Mouse (Mus musculus) cortical plate, adult 2 months (tissue): ENCODE measurements around the gene Asic3. TPM values are rescaled to one million over a fixed set of nuclear protein-coding genes. Genes with fewer than 3 reads are reported as not detected.

Source experiments
- H3K27ac ChIP-seq: fragments of 200-500 bp; 2 replicates; pipeline ENCODE4 v1.5.1; 2012; ENCODE audit warnings: low read length, control low read depth, inconsistent platforms; ENCODE audit not compliant: insufficient read depth
- H3K4me1 ChIP-seq: fragments of 200-500 bp; 2 replicates; pipeline ENCODE4 v1.6.1; 2011; ENCODE audit warnings: low read length; ENCODE audit not compliant: control insufficient read depth, insufficient read depth
- H3K4me3 ChIP-seq: fragments of 200-500 bp; 2 replicates; pipeline ENCODE4 v1.5.1; 2011; ENCODE audit warnings: mild to moderate bottlenecking, low read length, control low read depth; ENCODE audit not compliant: insufficient read depth
- CTCF ChIP-seq: fragments of 200-500 bp; IDR thresholded peaks from 2 replicates; pipeline ENCODE4 v1.5.1; 2011; ENCODE audit warnings: mild to moderate bottlenecking, control low read depth, low read length; ENCODE audit not compliant: insufficient read depth; ENCODE audit errors: extremely low read depth
- POLR2A ChIP-seq: fragments of 200-500 bp; IDR thresholded peaks from 2 replicates; pipeline ENCODE4 v1.6.1; 2011; ENCODE audit warnings: mild to moderate bottlenecking, low read length, control low read depth; ENCODE audit not compliant: insufficient read depth; ENCODE audit errors: extremely low read depth
- polyA plus RNA-seq: library from polyadenylated mRNA; depleted of rRNA; stranded (reverse); fragments of >200 nt; gene quantifications from 2 replicates; pipeline ENCODE4 v1.2.3, GENCODE M21; 2012

The Asic3 gene
- polyA plus RNA-seq, 1 experiment = 0.44 TPM

DNA sequence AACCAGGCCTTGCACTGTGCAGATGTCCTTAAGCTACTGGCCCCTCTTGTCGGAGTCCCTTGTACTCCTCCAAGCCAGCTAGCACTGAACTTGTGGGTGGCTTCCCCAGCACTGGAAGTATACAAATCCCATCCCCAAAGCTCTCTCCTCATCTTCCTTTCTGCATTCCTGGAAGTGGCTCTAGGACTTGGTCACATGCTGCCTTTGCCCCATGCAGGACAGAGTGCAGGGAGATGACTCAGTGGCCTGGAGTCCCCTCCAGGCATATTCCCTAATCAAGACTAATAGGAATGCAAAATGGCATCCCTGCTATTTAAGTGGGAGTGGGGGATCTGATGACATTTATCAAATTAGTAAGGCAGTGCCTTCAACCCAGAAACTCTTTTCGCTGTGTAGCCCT lies 1.1 kb upstream of the Asic3 start:
- no peak for TF ChIP-seq POLR2A
- TF ChIP-seq CTCF = no peak
- peaks cover 1% of the 10 kb centered on the region; the same call in 1 of the 2 replicates for H3K4me1 ChIP-seq
- no peak overlapping the region for H3K4me3 ChIP-seq
- no peak overlapping the region for H3K27ac ChIP-seq

DNA sequence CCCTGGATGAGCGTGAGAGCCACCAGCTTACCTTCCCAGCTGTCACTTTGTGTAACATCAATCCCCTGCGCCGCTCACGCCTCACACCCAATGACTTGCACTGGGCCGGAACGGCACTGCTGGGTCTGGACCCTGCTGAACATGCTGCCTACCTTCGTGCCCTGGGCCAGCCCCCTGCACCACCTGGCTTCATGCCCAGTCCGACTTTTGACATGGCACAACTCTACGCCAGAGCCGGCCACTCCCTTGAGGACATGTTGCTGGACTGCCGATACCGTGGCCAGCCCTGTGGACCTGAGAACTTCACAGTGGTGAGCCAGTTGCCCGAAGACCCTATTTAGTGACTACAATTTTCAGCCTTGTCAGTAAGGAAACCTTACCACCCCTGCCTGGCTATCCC lies 746 bp downstream of the Asic3 start:
- Histone ChIP-seq H3K4me3 (no peak overlapping the region), H3K4me1 (peaks cover 1% of the 10 kb centered on the region; the same call in 1 of the 2 replicates), H3K27ac (no peak overlapping the region)
- no peak for TF ChIP-seq CTCF
- TF ChIP-seq POLR2A = no peak

DNA sequence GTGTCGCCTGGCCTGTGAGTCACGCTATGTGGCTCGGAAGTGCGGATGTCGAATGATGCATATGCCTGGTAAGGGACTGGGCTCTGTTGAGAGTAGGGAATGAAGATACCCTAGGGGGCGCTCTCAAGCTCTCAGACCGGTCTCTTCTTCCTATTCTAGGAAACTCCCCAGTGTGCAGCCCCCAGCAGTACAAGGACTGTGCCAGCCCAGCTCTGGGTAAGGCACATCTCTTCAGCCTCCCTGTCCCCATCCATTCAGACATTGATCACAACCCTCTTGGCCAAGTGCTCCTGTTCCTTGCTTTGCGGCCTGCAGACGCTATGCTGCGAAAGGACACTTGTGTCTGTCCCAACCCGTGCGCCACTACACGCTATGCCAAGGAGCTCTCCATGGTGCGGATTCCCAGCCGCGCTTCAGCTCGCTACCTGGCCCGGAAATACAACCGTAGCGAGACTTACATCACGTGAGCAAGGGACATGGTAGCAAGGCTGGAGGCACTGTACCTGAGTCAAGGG lies 3.1 kb downstream of the Asic3 start:
- TF ChIP-seq CTCF (peak; percentile 62), POLR2A (peak; percentile 48)
- Histone ChIP-seq H3K4me3 (no peak overlapping the region), H3K27ac (no peak overlapping the region), H3K4me1 (peaks cover 1% of the 10 kb centered on the region; the same call in 1 of the 2 replicates)

DNA sequence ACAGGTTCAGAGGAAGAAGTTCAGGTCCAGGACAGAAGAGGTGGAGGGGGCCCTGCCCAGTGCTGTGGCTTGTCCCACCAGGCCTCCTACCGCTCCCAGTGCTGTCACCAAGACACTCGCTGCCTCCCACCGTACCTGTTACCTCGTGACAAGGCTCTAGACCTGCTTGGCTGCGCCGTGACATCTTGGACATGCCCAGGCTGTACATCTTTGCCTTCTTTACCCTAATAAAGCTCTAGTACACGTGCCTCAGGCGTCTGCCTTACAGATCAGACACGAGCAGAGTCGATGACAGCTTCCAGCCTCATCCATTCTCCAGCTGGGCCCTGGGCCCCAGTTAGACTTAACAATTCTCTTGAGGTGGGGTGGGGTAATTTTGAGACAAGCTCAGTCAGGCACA lies 4.4 kb downstream of the Asic3 start:
- H3K27ac ChIP-seq = no peak overlapping the region
- peaks cover 1% of the 10 kb centered on the region; the same call in 1 of the 2 replicates for H3K4me1 ChIP-seq
- no peak overlapping the region for H3K4me3 ChIP-seq
- TF ChIP-seq POLR2A (no peak), CTCF (no peak)

DNA sequence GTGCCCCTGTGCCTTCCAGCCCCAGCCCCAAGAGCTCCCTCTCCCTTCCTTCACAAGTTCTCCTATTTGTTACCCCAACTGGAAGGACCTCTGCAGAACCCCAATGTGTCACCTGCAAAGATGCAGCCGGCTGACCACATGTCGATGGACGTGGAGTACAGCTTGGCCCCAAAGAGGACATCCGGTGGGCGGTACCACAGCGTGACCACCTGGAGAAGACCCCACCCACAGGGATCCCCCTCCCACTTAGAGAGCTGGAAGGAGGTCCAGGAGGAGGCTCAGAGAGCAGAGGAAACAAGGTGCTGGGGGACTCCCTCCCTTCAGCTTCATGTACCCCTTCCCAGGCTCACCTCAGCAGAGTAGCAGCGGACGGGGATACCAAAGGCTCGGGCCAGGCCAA lies 7.2 kb downstream of the Asic3 start:
- TF ChIP-seq CTCF (no peak), POLR2A (no peak)
- Histone ChIP-seq H3K27ac (no peak overlapping the region), H3K4me3 (no peak overlapping the region), H3K4me1 (peaks cover 1% of the 10 kb centered on the region; the same call in 1 of the 2 replicates)

DNA sequence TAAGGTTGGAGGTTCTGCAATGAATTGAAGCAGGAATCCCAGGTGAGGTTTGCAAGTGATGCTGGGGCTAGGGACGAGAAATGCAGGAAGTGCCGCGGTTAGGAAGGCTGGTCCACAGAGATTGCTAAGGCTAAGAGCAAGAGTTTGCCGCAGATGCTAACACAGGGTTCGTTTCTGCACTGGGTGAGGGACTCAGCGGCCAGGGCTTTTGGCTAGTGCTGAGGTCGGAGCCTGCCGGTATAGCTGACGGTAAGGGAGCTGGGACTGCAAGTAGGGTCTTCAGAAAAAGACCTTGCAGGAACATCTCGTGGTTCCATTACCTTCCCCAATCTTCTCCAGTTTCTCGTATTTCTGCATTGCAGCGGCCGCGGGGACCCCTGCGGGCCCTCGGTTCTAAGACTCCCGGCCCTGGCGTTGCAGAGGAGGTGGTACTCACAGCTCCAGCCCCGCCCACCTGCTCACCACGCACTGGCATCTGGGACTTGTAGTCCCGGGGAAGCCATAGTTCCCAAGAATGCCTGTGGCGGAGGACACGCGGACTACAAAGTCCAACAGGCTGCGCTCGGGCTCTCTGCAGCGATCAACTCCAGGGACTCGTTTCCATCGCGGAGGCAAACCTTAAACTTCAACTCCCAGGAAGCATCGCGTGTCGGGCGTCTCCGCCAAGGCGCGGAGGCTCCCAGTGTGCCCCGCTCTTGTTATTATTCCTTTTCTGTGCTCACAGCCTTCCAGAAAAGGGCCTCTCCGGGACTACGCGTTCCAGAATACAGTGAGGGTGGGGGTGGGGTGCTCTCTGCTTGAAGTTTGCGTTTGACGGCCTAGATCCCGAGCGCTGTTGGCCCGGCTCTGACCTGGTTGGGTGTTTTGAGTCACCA lies 10.2 kb downstream of the Asic3 start, which contains the start of the genes Cdk5 and Slc4a2:
Gene Cdk5 (minus strand): TSS at position 402 of the 875 bp plus-strand sequence.
Gene Slc4a2 (plus strand): TSS at position 709 of the 875 bp plus-strand sequence.
- Histone ChIP-seq H3K27ac (peak within 1 kb of the TSS; percentile 93), H3K4me1 (0 out of 2 replicates have a peak, but pooled peaks cover 1% of the 10 kb centered on the region), H3K4me3 (peak within 1 kb of the TSS; percentile 83)
- TF ChIP-seq CTCF = no peak
- TF ChIP-seq POLR2A = peak; percentile 71

DNA sequence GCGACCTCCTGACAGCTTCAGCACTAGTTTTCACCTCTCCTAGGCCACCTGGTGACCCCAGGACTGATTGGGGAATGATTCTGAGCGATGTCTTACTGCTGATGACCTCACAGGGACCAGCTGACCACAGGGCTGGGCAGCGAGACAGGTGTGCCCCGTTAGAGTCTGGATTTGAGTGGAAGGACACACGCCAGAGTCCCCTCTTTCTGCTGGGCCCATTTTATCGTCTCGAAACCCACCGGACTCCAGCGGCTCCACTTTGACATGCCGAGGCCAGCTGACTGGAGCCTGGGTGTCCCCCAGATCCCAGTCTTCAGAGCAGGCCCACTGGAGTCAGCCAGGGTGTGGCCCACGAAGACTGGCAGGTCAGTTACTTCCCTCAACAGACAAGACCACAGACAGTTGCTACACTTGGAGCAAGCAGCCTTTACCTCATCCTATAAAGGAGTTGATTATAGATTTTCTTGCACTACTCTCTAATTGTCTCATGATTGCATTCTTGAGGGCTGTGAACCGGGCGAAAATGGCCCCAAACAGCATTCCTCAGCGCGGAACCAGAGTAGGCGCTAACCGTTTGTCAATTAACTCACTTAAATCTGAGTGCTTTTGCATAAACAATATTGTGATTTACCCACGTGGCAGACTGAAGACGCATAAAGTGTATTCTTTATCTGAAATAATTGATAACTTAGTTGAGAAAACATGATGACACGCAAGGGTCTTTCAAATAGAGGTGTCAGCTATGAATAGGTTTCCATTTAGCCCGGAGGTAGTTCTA lies 11.0 kb downstream of the Asic3 start:
- TF ChIP-seq POLR2A = no peak
- TF ChIP-seq CTCF = no peak
- H3K4me3 ChIP-seq = peak overlapping the region; percentile 83
- 0 out of 2 replicates have a peak, but pooled peaks cover 1% of the 10 kb centered on the region for H3K4me1 ChIP-seq
- H3K27ac ChIP-seq = peak overlapping the region; percentile 93

DNA sequence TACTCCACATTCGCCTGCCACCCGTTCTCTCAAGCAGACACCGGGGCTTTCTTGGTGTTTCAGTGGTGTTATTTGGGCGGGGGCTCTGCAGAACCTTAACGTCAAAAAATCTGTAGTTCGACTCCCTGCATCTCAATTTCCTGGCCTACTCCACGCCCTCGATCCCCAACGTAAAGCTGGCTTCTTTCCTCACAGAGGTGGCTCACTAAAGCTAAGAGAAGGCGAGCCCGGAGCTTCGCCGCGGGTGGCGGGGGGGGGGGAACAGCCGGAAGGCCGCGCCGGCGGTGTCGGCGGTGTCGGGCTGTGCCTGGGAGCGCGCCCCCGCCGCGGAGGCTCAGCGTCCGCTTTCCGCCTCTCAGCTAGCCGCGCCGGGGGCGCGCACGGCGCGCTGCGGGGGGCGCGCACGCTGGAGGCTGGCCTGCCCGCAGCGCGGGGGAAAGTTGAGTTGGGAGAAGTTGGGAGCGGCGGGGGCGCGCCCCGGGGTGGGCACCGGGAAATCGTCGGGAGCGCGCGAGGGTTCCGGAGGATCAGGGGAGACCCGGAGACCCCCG lies 11.7 kb downstream of the Asic3 start:
- H3K4me1 ChIP-seq = 0 out of 2 replicates have a peak, but pooled peaks cover 1% of the 10 kb centered on the region

DNA sequence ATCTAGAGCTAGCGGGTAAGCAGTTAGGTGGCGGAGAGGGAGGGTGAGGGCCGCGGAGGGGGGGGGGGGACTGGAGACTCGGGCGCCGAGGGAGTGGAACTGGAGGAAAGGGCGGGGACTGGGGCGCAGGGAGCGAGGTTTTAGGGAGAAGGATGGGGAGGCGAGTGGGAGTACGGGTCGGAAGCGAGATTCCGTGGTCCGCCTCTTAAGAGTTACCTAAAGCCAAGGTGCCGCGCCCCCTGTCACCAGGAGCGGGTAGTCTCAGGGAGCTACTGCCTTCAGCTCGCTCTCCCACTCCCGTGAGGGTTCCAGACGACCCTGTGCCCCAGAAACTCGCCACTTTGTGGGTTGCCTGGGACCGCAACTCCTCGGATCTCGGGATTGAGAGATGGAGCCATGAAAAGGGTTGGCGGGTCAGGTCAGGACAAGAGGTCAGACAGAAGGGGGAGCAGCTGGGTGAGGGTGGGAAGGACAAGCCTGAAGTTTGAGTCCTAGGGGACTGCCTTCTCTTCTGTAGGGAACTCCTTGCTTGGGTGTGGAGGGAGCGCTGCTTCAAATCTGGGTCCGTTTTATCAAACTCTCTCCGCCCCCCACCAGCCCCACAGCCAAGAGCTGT lies 12.3 kb downstream of the Asic3 start:
- TF ChIP-seq POLR2A (no peak), CTCF (no peak)
- H3K4me1 ChIP-seq = 0 out of 2 replicates have a peak, but pooled peaks cover 1% of the 10 kb centered on the region
- no peak overlapping the region for H3K27ac ChIP-seq
- peak overlapping the region; percentile 83 for H3K4me3 ChIP-seq

More for the DNA sequence above, 11.7 kb downstream of the Asic3 start:
- H3K27ac ChIP-seq = peak overlapping the region; percentile 93
- H3K4me3 ChIP-seq = peak overlapping the region; percentile 83
- TF ChIP-seq CTCF (no peak), POLR2A (0 out of 2 replicates have a peak, but pooled peaks have one; percentile 22)
